Mouse (Mus musculus) heart, embryonic 16.5 days (tissue): ENCODE data around the gene 5730596B20Rik. TPM values are rescaled to one million over a fixed set of nuclear protein-coding genes. Genes with fewer than 3 reads are reported as not detected.

ENCODE experiments used
- ATAC-seq: fragments of 200-750 bp; cut with Nextera tagmentation; replicated peaks from 2 replicates; pipeline ENCODE4 v1.8.0; 2017; ENCODE audit warnings: moderate number of reproducible peaks; ENCODE audit not compliant: insufficient read depth, low FRiP score; ENCODE audit errors: extremely low read depth
- H3K27ac ChIP-seq: fragments of 300-500 bp; sonication (generic); 2 replicates; pipeline ENCODE4 v1.5.1; 2014; ENCODE audit warnings: mild to moderate bottlenecking, low read length, control low read depth, moderate library complexity
- H3K27me3 ChIP-seq: fragments of 300-500 bp; sonication (generic); 2 replicates; pipeline ENCODE4 v1.6.1; 2014; ENCODE audit warnings: low read length, mixed read lengths; ENCODE audit not compliant: control insufficient read depth, insufficient read depth
- H3K36me3 ChIP-seq: fragments of 300-500 bp; sonication (generic); 2 replicates; pipeline ENCODE4 v1.6.1; 2014; ENCODE audit not compliant: control insufficient read depth, insufficient read depth
- H3K4me1 ChIP-seq: fragments of 300-500 bp; sonication (generic); 2 replicates; pipeline ENCODE4 v1.6.1; 2014; ENCODE audit warnings: low read length, mixed read lengths; ENCODE audit not compliant: control insufficient read depth, insufficient read depth
- H3K4me2 ChIP-seq: fragments of 300-500 bp; sonication (generic); 2 replicates; pipeline ENCODE4 v1.6.1; 2014; ENCODE audit warnings: low read depth, mild to moderate bottlenecking, control low read depth, low read length
- H3K4me3 ChIP-seq: fragments of 300-500 bp; sonication (generic); 2 replicates; pipeline ENCODE4 v1.5.1; 2014; ENCODE audit warnings: mild to moderate bottlenecking, control low read depth, low read length
- H3K9ac ChIP-seq: fragments of 300-500 bp; sonication (generic); 2 replicates; pipeline ENCODE4 v1.6.1; 2014; ENCODE audit warnings: low read length, control low read depth
- H3K9me3 ChIP-seq: fragments of 300-500 bp; sonication (generic); replicated peaks from 2 replicates; pipeline ENCODE4 v1.6.1; 2016; ENCODE audit warnings: low read length; ENCODE audit not compliant: control insufficient read depth
- WGBS: fragments of 180-500 bp; shearing (Covaris S2); extraction: QIAGEN DNeasy Blood & Tissue Kit; methylation state at CpG from one replicate; pipeline ENCODE4 v1.1.7; 2014; 5-methylcytosine and 5-hydroxymethylcytosine counted together
- polyA plus RNA-seq: library from polyadenylated mRNA; unstranded; fragments of >200 nt; fragmentation: Nextera tagmentation; extraction: Ambion mirVana; gene quantifications from 2 replicates; pipeline ENCODE4 v1.2.1, GENCODE M21; 2015

The 5730596B20Rik gene
- polyA plus RNA-seq, 1 experiment from 2014 or later: 0.13 TPM

- H3K9ac ChIP-seq: no peak overlapping the region
- 24% methylated on average over 1 of the region's 1 CpGs for WGBS
- no peaks in the 10 kb centered on the region for H3K9me3 ChIP-seq
- H3K36me3 ChIP-seq: no peaks in the 10 kb centered on the region
- peaks cover 98% of the 10 kb centered on the region for H3K27me3 ChIP-seq
- H3K4me3 ChIP-seq: no peak overlapping the region
- H3K4me2 ChIP-seq: no peak overlapping the region
- no peak overlapping the region for H3K27ac ChIP-seq
- ATAC-seq: no peak
- H3K4me1 ChIP-seq: no peaks in the 10 kb centered on the region
Measured at GRCm38 (mm10) chr6:52186500-52186899, 9.2 kb downstream of the 5730596B20Rik start.

GRCm38 (mm10) chr6:52189172-52189591 is 11.9 kb downstream of the 5730596B20Rik start:
- no peak overlapping the region for H3K27ac ChIP-seq
- no peaks in the 10 kb centered on the region for H3K36me3 ChIP-seq
- H3K9ac ChIP-seq: no peak overlapping the region
- no peak for ATAC-seq
- WGBS: 18% methylated on average over 5 of the region's 5 CpGs
- H3K4me2 ChIP-seq: no peak overlapping the region
- H3K9me3 ChIP-seq: no peaks in the 10 kb centered on the region
- peaks cover 5% of the 10 kb centered on the region; the same call in 1 of the 2 replicates for H3K4me1 ChIP-seq
- peaks cover 95% of the 10 kb centered on the region for H3K27me3 ChIP-seq
- no peak overlapping the region for H3K4me3 ChIP-seq

GRCm38 (mm10) chr6:52189909-52190308 is 12.6 kb downstream of the 5730596B20Rik start:
- Histone ChIP-seq H3K9ac (no peak overlapping the region), H3K27me3 (peaks cover 95% of the 10 kb centered on the region), H3K36me3 (no peaks in the 10 kb centered on the region), H3K4me2 (no peak overlapping the region), H3K4me3 (no peak overlapping the region), H3K4me1 (peaks cover 5% of the 10 kb centered on the region; the same call in 1 of the 2 replicates), H3K9me3 (no peaks in the 10 kb centered on the region), H3K27ac (no peak overlapping the region)
- ATAC-seq: no peak
- 16% methylated on average over 8 of the region's 8 CpGs for WGBS

- peaks cover 95% of the 10 kb centered on the region for H3K27me3 ChIP-seq
- peak overlapping the region; percentile 25 for H3K4me3 ChIP-seq
- H3K4me1 ChIP-seq: peaks cover 5% of the 10 kb centered on the region; the same call in 1 of the 2 replicates
- no peak overlapping the region for H3K27ac ChIP-seq
- no peak overlapping the region for H3K9ac ChIP-seq
- 6% methylated on average over 23 of the region's 23 CpGs for WGBS
- H3K36me3 ChIP-seq: no peaks in the 10 kb centered on the region
- no peaks in the 10 kb centered on the region for H3K9me3 ChIP-seq
- peak overlapping the region; percentile 40; the same call in 1 of the 2 replicates for H3K4me2 ChIP-seq
- no peak for ATAC-seq
Measured at GRCm38 (mm10) chr6:52190410-52190809, 13.1 kb downstream of the 5730596B20Rik start.

- no peak for ATAC-seq
- peak within 1 kb of the TSS; percentile 58 for H3K4me3 ChIP-seq
- H3K4me1 ChIP-seq: peaks cover 5% of the 10 kb centered on the region; the same call in 1 of the 2 replicates
- H3K9me3 ChIP-seq: no peaks in the 10 kb centered on the region
- no peaks in the 10 kb centered on the region for H3K36me3 ChIP-seq
- H3K27ac ChIP-seq: peak within 1 kb of the TSS; percentile 9; the same call in 1 of the 2 replicates
- WGBS: 1% methylated on average over 84 of the region's 102 CpGs
- H3K27me3 ChIP-seq: peaks cover 94% of the 10 kb centered on the region
- H3K9ac ChIP-seq: peak within 1 kb of the TSS; percentile 55
- H3K4me2 ChIP-seq: peak within 1 kb of the TSS; percentile 65
Measured at GRCm38 (mm10) chr6:52190906-52191810, 13.9 kb downstream of the 5730596B20Rik start, which contains the start of gene Hoxa4. TSS of gene Hoxa4 (minus strand) at chr6:52191753.

GRCm38 (mm10) chr6:52191860-52192550 is 14.7 kb downstream of the 5730596B20Rik start:
- peak; percentile 81 for ATAC-seq
- Histone ChIP-seq H3K27ac (no peak overlapping the region; the same call in 1 of the 2 replicates), H3K9ac (peak overlapping the region; percentile 42), H3K4me2 (peak overlapping the region; percentile 65), H3K4me1 (peaks cover 5% of the 10 kb centered on the region; the same call in 1 of the 2 replicates), H3K4me3 (peak overlapping the region; percentile 58), H3K36me3 (no peaks in the 10 kb centered on the region), H3K27me3 (peaks cover 94% of the 10 kb centered on the region), H3K9me3 (no peaks in the 10 kb centered on the region)
- 2% methylated on average over 39 of the region's 55 CpGs for WGBS

- no peak overlapping the region for H3K27ac ChIP-seq
- H3K4me1 ChIP-seq: peaks cover 5% of the 10 kb centered on the region; the same call in 1 of the 2 replicates
- peaks cover 90% of the 10 kb centered on the region for H3K27me3 ChIP-seq
- no peaks in the 10 kb centered on the region for H3K36me3 ChIP-seq
- no peak overlapping the region for H3K4me3 ChIP-seq
- ATAC-seq: no peak
- 16% methylated on average over 10 of the region's 10 CpGs for WGBS
- no peak overlapping the region for H3K9ac ChIP-seq
- no peak overlapping the region for H3K4me2 ChIP-seq
- no peaks in the 10 kb centered on the region for H3K9me3 ChIP-seq
Measured at GRCm38 (mm10) chr6:52194690-52195089, 17.4 kb downstream of the 5730596B20Rik start.

GRCm38 (mm10) chr6:52196811-52197210 is 19.5 kb downstream of the 5730596B20Rik start:
- Histone ChIP-seq H3K4me3 (no peak overlapping the region), H3K27me3 (peaks cover 91% of the 10 kb centered on the region), H3K9ac (no peak overlapping the region), H3K36me3 (no peaks in the 10 kb centered on the region), H3K27ac (no peak overlapping the region), H3K9me3 (no peaks in the 10 kb centered on the region), H3K4me2 (no peak overlapping the region), H3K4me1 (peaks cover 4% of the 10 kb centered on the region; the same call in 1 of the 2 replicates)
- WGBS: 7% methylated on average over 9 of the region's 9 CpGs
- no peak for ATAC-seq
